Mouse (Mus musculus): Measurements from ENCODE around the gene Olfr143. TPM values are rescaled to one million over a fixed set of nuclear protein-coding genes. Genes with fewer than 3 reads are reported as not detected.

Olfr143 gene
- polyA plus RNA-seq (2016; fragmentation: Nextera tagmentation; extraction: Ambion mirVana), result not detected in 2 replicates

GRCm38 (mm10) chr9:38252474-38252873 is at the start of gene Olfr143:
Gene Olfr143 (plus strand): TSS chr9:38252774.
- H3K27me3 ChIP-seq (ENCODE audit: insufficient read depth, poor library complexity, severe bottlenecking), result no peaks in the 10 kb centered on the region
- no peak within 1 kb of the TSS for H3K4me3 ChIP-seq
- H3K4me1 ChIP-seq, result no peaks in the 10 kb centered on the region
- H3K9me3 ChIP-seq, result no peaks in the 10 kb centered on the region
- H3K36me3 ChIP-seq, result no peaks in the 10 kb centered on the region
- H3K27ac ChIP-seq, result no peak within 1 kb of the TSS
- DNase-seq (ENCODE audit: low spot score), result no peak

- Histone ChIP-seq H3K36me3 (no peaks in the 10 kb centered on the region), H3K27ac (no peak within 1 kb of the TSS), H3K9me3 (no peaks in the 10 kb centered on the region), H3K27me3 (ENCODE audit: insufficient read depth, poor library complexity, severe bottlenecking) (no peaks in the 10 kb centered on the region), H3K4me1 (no peaks in the 10 kb centered on the region), H3K4me3 (no peak within 1 kb of the TSS)
- no peak for DNase-seq (ENCODE audit: low spot score)
- WGBS, result 83% methylated on average over 3 of the region's 3 CpGs
Observed at GRCm38 (mm10) chr9:38208065-38208464, 44.5 kb upstream of the Olfr143 start, which contains the start of gene Olfr893. Gene Olfr893 (plus strand): TSS chr9:38208365.

GRCm38 (mm10) chr9:38217755-38218154 is 34.8 kb upstream of the Olfr143 start, which contains the start of gene Olfr894:
Gene Olfr894 (plus strand): TSS chr9:38218055.
- no peak within 1 kb of the TSS for H3K4me3 ChIP-seq
- no peak for DNase-seq (ENCODE audit: low spot score)
- H3K4me1 ChIP-seq, result no peaks in the 10 kb centered on the region
- no peaks in the 10 kb centered on the region for H3K27me3 ChIP-seq (ENCODE audit: insufficient read depth, poor library complexity, severe bottlenecking)
- no peak within 1 kb of the TSS for H3K27ac ChIP-seq
- H3K36me3 ChIP-seq, result no peaks in the 10 kb centered on the region
- no peaks in the 10 kb centered on the region for H3K9me3 ChIP-seq

GRCm38 (mm10) chr9:38267551-38267950 is 15.0 kb downstream of the Olfr143 start, which contains the start of gene Olfr895:
Gene Olfr895 (plus strand): TSS chr9:38267851.
- H3K9me3 ChIP-seq, result no peaks in the 10 kb centered on the region

GRCm38 (mm10) chr9:38290807-38291206 is 38.2 kb downstream of the Olfr143 start, which contains the start of gene Olfr896-ps1:
Gene Olfr896-ps1 (plus strand): TSS chr9:38291107.
- WGBS, result 72% methylated on average over 1 of the region's 1 CpGs

More at GRCm38 (mm10) chr9:38267551-38267950, 15.0 kb downstream of the Olfr143 start, which contains the start of gene Olfr895:
- Histone ChIP-seq H3K27ac (no peak within 1 kb of the TSS), H3K4me3 (no peak within 1 kb of the TSS), H3K4me1 (no peaks in the 10 kb centered on the region), H3K27me3 (ENCODE audit: insufficient read depth, poor library complexity, severe bottlenecking) (no peaks in the 10 kb centered on the region), H3K36me3 (no peaks in the 10 kb centered on the region)
- no peak for DNase-seq (ENCODE audit: low spot score)

More at GRCm38 (mm10) chr9:38290807-38291206, 38.2 kb downstream of the Olfr143 start, which contains the start of gene Olfr896-ps1:
- DNase-seq (ENCODE audit: low spot score), result no peak
- Histone ChIP-seq H3K9me3 (no peaks in the 10 kb centered on the region), H3K27me3 (ENCODE audit: insufficient read depth, poor library complexity, severe bottlenecking) (no peaks in the 10 kb centered on the region), H3K4me1 (no peaks in the 10 kb centered on the region), H3K4me3 (no peak within 1 kb of the TSS), H3K36me3 (no peaks in the 10 kb centered on the region), H3K27ac (no peak within 1 kb of the TSS)

Other genes with a start within 250 kb of the Olfr143 start
- not detected in 2 replicates for gene Olfr883, start 227.0 kb upstream of the Olfr143 start, polyA plus RNA-seq (2016; fragmentation: Nextera tagmentation; extraction: Ambion mirVana)
- gene Olfr884, start 206.2 kb upstream of the Olfr143 start, polyA plus RNA-seq (2016; fragmentation: Nextera tagmentation; extraction: Ambion mirVana), result not detected in 2 replicates
- gene Olfr885, start 191.5 kb upstream of the Olfr143 start, polyA plus RNA-seq (2016; fragmentation: Nextera tagmentation; extraction: Ambion mirVana), result not detected in 2 replicates
- not detected in 2 replicates for gene Olfr887, start 168.7 kb upstream of the Olfr143 start, polyA plus RNA-seq (2016; fragmentation: Nextera tagmentation; extraction: Ambion mirVana)
- gene Olfr888, start 144.6 kb upstream of the Olfr143 start, polyA plus RNA-seq (2016; fragmentation: Nextera tagmentation; extraction: Ambion mirVana), result not detected in 2 replicates
- 0.05 and 0.19 TPM in 2 replicates for gene Olfr889, start 137.6 kb upstream of the Olfr143 start, polyA plus RNA-seq (2016; fragmentation: Nextera tagmentation; extraction: Ambion mirVana)
- not detected in 2 replicates for gene Olfr890, start 110.3 kb upstream of the Olfr143 start, polyA plus RNA-seq (2016; fragmentation: Nextera tagmentation; extraction: Ambion mirVana)
- not detected in 2 replicates for gene Olfr891, start 72.0 kb upstream of the Olfr143 start, polyA plus RNA-seq (2016; fragmentation: Nextera tagmentation; extraction: Ambion mirVana)
- gene Olfr893, start 44.4 kb upstream of the Olfr143 start, polyA plus RNA-seq (2016; fragmentation: Nextera tagmentation; extraction: Ambion mirVana), result not detected in 2 replicates
- gene Olfr894, start 34.7 kb upstream of the Olfr143 start, polyA plus RNA-seq (2016; fragmentation: Nextera tagmentation; extraction: Ambion mirVana), result not detected in 2 replicates
- not detected in 2 replicates for gene Olfr895, start 15.1 kb downstream of the Olfr143 start, polyA plus RNA-seq (2016; fragmentation: Nextera tagmentation; extraction: Ambion mirVana)
- not detected in 2 replicates for gene Olfr896-ps1, start 38.3 kb downstream of the Olfr143 start, polyA plus RNA-seq (2016; fragmentation: Nextera tagmentation; extraction: Ambion mirVana)
- gene Olfr25, start 76.3 kb downstream of the Olfr143 start, polyA plus RNA-seq (2016; fragmentation: Nextera tagmentation; extraction: Ambion mirVana), result not detected in 2 replicates
- gene Olfr898, start 95.6 kb downstream of the Olfr143 start, polyA plus RNA-seq (2016; fragmentation: Nextera tagmentation; extraction: Ambion mirVana), result not detected in 2 replicates
- gene Olfr250, start 114.1 kb downstream of the Olfr143 start, polyA plus RNA-seq (2016; fragmentation: Nextera tagmentation; extraction: Ambion mirVana), result not detected in 2 replicates
- gene Olfr251, start 124.3 kb downstream of the Olfr143 start, polyA plus RNA-seq (2016; fragmentation: Nextera tagmentation; extraction: Ambion mirVana), result not detected in 2 replicates
- not detected in 2 replicates for gene Olfr147, start 148.9 kb downstream of the Olfr143 start, polyA plus RNA-seq (2016; fragmentation: Nextera tagmentation; extraction: Ambion mirVana)
- not detected in 2 replicates for gene Olfr901, start 176.7 kb downstream of the Olfr143 start, polyA plus RNA-seq (2016; fragmentation: Nextera tagmentation; extraction: Ambion mirVana)
- gene Olfr902, start 194.9 kb downstream of the Olfr143 start, polyA plus RNA-seq (2016; fragmentation: Nextera tagmentation; extraction: Ambion mirVana), result not detected in 2 replicates
- not detected in 2 replicates for gene Olfr904, start 210.4 kb downstream of the Olfr143 start, polyA plus RNA-seq (2016; fragmentation: Nextera tagmentation; extraction: Ambion mirVana)
- not detected in 2 replicates for gene Olfr905, start 218.3 kb downstream of the Olfr143 start, polyA plus RNA-seq (2016; fragmentation: Nextera tagmentation; extraction: Ambion mirVana)
- gene Olfr906, start 234.3 kb downstream of the Olfr143 start, polyA plus RNA-seq (2016; fragmentation: Nextera tagmentation; extraction: Ambion mirVana), result not detected in 2 replicates
- not detected in 2 replicates for gene Olfr907, start 243.0 kb downstream of the Olfr143 start, polyA plus RNA-seq (2016; fragmentation: Nextera tagmentation; extraction: Ambion mirVana)

All from heart, embryonic 10.5 days (tissue).